Mouse (Mus musculus) limb, embryonic 11.5 days (tissue): Measurements from ENCODE around the gene Ttc7. TPM values are rescaled to one million over a fixed set of nuclear protein-coding genes. Genes with fewer than 3 reads are reported as not detected.

ENCODE experiments used
- ATAC-seq: fragments of 200-750 bp; cut with Nextera tagmentation; 2 replicates; pipeline ENCODE4 v1.8.0; 2017; ENCODE audit warnings: low read depth; ENCODE audit not compliant: insufficient number of reproducible peaks, low FRiP score, low TSS enrichment
- DNase-seq: peaks from one replicate; pipeline ENCODE4 v3.0.0-alpha.2; 2015; ENCODE audit warnings: low spot score
- H3K27ac ChIP-seq: fragments of 300-500 bp; sonication (generic); replicated peaks from 2 replicates; pipeline ENCODE4 v1.5.1; 2014; ENCODE audit warnings: low read depth, mild to moderate bottlenecking, low read length
- H3K27me3 ChIP-seq: fragments of 300-500 bp; sonication (generic); 2 replicates; pipeline ENCODE4 v1.6.1; 2014; ENCODE audit warnings: mild to moderate bottlenecking, low read length, mixed read lengths; ENCODE audit not compliant: control insufficient read depth, insufficient read depth
- H3K36me3 ChIP-seq: fragments of 300-500 bp; sonication (generic); 2 replicates; pipeline ENCODE4 v1.6.1; 2014; ENCODE audit warnings: mild to moderate bottlenecking, low read length, moderate library complexity, mixed read lengths; ENCODE audit not compliant: control insufficient read depth, insufficient read depth
- H3K4me1 ChIP-seq: fragments of 300-500 bp; sonication (generic); 2 replicates; pipeline ENCODE4 v1.6.1; 2014; ENCODE audit warnings: low read length, mixed read lengths; ENCODE audit not compliant: control insufficient read depth, insufficient read depth
- H3K4me2 ChIP-seq: fragments of 300-500 bp; sonication (generic); 2 replicates; pipeline ENCODE4 v1.6.1; 2014; ENCODE audit warnings: low read depth, mild to moderate bottlenecking, moderate library complexity; ENCODE audit not compliant: severe bottlenecking
- H3K4me3 ChIP-seq: fragments of 300-500 bp; sonication (generic); 2 replicates; pipeline ENCODE4 v1.5.1; 2014; ENCODE audit warnings: low read depth, low read length
- H3K9ac ChIP-seq: fragments of 300-500 bp; sonication (generic); 2 replicates; pipeline ENCODE4 v1.6.1; 2014; ENCODE audit warnings: mild to moderate bottlenecking, low read length
- H3K9me3 ChIP-seq: fragments of 300-500 bp; sonication (generic); 2 replicates; pipeline ENCODE4 v1.6.1; 2016; ENCODE audit warnings: low read length; ENCODE audit not compliant: control insufficient read depth
- WGBS: fragments of 180-500 bp; shearing (Covaris S2); extraction: QIAGEN DNeasy Blood & Tissue Kit; methylation state at CpG from one replicate; pipeline ENCODE4 v1.1.7; 2014; 5-methylcytosine and 5-hydroxymethylcytosine counted together
- polyA plus RNA-seq: library from polyadenylated mRNA; unstranded; fragments of >200 nt; fragmentation: Nextera tagmentation; extraction: Ambion mirVana; gene quantifications from 2 replicates; pipeline ENCODE4 v1.2.1, GENCODE M21; 2014

The Ttc7 gene
- polyA plus RNA-seq, 1 experiment from 2014 or later: 1.8 TPM

DNA sequence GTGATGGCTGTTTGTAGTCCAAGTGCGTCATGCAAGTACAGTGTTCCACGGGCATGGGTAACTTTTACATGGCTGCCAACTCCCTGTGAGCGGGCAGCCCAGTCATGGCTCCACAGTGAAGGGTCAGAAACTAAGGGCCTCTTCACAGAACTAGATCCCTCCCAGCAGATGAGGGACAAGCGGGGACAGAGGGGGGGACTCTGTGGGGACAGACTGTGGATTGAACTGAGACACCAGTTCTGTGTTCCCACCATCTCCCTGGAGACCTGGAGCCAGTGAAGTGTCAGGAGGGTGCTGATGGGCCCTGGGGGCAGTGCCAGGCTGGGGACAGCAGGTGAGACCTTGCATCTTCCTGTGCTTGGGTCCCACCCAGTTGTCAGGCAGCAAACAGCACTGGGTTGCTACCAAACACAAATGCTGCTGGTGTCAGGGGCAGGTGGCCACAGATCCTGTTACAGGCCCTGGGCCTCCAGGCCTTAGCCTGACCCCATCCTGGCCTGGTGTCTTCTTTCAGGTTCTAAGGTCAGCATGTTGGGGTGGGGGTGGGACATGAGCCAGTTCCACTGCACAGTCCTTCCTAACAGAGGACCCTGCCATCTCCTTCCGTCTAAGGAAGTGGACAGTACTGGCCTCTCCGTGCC is 94.3 kb downstream of the Ttc7 start:
- Histone ChIP-seq H3K9ac (no peak overlapping the region), H3K27me3 (no peaks in the 10 kb centered on the region), H3K9me3 (no peaks in the 10 kb centered on the region), H3K4me3 (no peak overlapping the region), H3K4me2 (no peak overlapping the region), H3K27ac (peak overlapping the region; percentile 75; the same call in 1 of the 2 replicates), H3K36me3 (no peaks in the 10 kb centered on the region), H3K4me1 (peaks cover 53% of the 10 kb centered on the region)
- DNase-seq (no peak), ATAC-seq (0 out of 2 replicates have a peak, but pooled peaks have one; percentile 7)
- 67% methylated on average over 6 of the region's 6 CpGs for WGBS

DNA sequence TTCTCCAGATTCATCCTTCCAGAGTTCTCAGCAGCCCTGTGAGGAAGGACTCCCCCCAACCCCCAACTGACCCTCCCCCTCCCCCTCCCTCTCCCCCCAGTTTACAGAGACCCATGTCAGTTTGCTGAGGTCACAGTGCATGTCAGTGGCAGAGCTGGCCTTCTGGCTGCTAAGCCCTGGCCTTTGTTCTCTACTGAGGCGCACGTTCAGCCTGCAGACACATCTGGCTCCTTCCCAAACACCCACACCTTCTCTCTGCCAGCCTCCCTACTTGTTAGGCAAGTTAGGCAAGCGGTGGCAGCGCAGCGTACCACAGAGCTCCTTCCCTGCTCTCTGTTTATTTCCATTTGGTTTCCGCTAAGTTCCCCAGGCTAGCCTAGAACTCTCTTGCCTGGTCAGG is 94.8 kb downstream of the Ttc7 start:
- DNase-seq (no peak), ATAC-seq (no peak)
- Histone ChIP-seq H3K27me3 (no peaks in the 10 kb centered on the region), H3K4me3 (no peak overlapping the region), H3K4me1 (peaks cover 53% of the 10 kb centered on the region), H3K9ac (no peak overlapping the region), H3K9me3 (no peaks in the 10 kb centered on the region), H3K36me3 (no peaks in the 10 kb centered on the region), H3K27ac (peak overlapping the region; percentile 30; the same call in 1 of the 2 replicates), H3K4me2 (no peak overlapping the region)
- 57% methylated on average over 6 of the region's 6 CpGs for WGBS

DNA sequence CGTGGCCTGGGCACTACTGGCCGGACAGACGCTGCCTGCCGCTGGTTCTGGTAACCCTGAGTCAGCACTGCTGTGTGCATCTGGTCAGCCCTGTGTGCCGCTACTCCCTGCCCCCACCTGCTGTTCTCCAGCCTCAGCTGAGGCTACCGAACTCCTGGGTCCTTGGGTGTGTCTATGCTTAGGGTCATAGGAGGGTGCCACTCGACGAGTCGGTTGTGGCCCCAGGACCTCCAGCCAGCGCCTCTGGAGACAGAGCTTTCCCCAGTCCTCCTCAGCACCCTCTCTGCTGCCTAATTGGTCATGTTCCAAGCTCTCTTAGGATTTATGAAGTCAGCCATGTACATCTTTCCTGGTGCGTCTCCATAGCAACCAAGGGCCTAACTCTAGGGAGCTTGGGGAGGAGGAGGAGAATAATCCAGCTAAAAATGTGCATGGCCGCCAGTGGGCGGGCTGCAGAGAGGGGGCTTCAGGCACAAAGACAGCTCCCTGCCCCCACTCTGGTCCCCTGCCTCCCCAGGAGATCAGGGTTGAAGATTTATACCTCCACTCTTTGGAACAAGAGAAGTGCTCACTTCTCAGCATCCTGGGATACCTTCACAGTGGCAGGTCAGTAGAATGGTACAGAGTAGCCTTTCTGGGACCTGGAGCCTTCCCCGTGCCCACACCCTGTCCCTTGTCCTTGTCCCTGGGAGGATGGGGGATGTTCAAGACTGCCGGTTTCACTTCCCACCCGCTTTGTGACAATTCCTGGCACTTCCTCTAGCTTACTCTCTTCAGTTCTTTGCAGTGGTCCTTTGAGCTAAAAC is 95.9 kb downstream of the Ttc7 start:
- H3K4me1 ChIP-seq: peaks cover 53% of the 10 kb centered on the region
- no peak overlapping the region for H3K4me2 ChIP-seq
- H3K27ac ChIP-seq: peak overlapping the region; percentile 74; the same call in 1 of the 2 replicates
- no peaks in the 10 kb centered on the region for H3K36me3 ChIP-seq
- H3K27me3 ChIP-seq: no peaks in the 10 kb centered on the region
- 55% methylated on average over 16 of the region's 16 CpGs for WGBS
- H3K4me3 ChIP-seq: no peak overlapping the region
- H3K9me3 ChIP-seq: no peaks in the 10 kb centered on the region
- DNase-seq: no peak
- no peak for ATAC-seq
- H3K9ac ChIP-seq: peak overlapping the region; percentile 30; the same call in 1 of the 2 replicates

DNA sequence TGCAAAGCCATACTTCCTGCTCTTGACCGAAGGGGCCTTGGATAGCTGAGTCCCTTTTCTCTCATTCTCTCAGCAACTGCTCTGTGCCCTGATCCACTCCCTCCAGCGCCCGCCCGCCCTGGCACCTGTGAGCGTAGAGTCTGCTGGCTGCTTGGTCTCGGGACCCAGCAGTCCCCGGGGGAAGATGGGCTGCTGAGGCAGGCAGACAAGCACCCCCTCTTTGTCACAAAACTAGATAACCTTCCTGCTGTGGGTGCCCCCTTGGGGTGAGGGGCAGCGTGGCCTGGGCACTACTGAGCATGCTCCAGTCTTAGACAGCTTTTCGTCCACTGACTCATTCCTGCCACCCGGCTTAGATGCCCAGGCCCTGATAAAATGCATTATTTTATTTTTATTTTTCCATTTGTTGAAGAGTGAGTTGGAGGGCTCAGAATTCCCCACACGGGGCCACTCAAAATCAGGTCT is 96.5 kb downstream of the Ttc7 start:
- peaks cover 53% of the 10 kb centered on the region for H3K4me1 ChIP-seq

DNA sequence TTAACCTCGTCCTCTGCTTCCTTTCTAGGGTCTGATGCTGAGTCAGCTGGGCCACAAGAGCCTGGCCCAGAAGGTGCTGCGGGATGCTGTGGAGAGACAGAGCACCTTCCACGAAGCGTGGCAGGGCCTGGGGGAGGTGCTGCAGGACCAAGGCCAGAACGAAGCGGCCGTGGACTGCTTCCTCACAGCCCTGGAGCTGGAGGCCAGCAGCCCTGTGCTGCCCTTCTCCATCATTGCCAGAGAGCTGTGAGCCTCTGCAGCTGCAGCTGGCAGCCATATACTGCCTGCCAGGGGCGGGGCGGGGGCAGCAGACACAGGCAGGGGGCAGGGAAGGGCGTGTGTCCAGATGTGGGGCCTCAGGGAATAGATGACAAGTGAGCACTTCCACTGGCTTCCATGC is 97.1 kb downstream of the Ttc7 start:
- 19% methylated on average over 10 of the region's 10 CpGs for WGBS
- Histone ChIP-seq H3K27me3 (no peaks in the 10 kb centered on the region), H3K9me3 (no peaks in the 10 kb centered on the region), H3K9ac (peak overlapping the region; percentile 50), H3K4me3 (no peak overlapping the region), H3K4me2 (0 out of 2 replicates have a peak overlapping the region, but pooled peaks have one; percentile 2), H3K36me3 (no peaks in the 10 kb centered on the region), H3K27ac (peak overlapping the region; percentile 74; the same call in 1 of the 2 replicates), H3K4me1 (peaks cover 53% of the 10 kb centered on the region)
- ATAC-seq (no peak), DNase-seq (peak; percentile 57)

More for the DNA sequence above, 96.5 kb downstream of the Ttc7 start:
- no peak for DNase-seq
- Histone ChIP-seq H3K27ac (peak overlapping the region; percentile 74; the same call in 1 of the 2 replicates), H3K4me3 (no peak overlapping the region), H3K27me3 (no peaks in the 10 kb centered on the region), H3K4me2 (no peak overlapping the region), H3K36me3 (no peaks in the 10 kb centered on the region), H3K9ac (no peak overlapping the region), H3K9me3 (no peaks in the 10 kb centered on the region)
- 84% methylated on average over 11 of the region's 11 CpGs for WGBS
- ATAC-seq: no peak

DNA sequence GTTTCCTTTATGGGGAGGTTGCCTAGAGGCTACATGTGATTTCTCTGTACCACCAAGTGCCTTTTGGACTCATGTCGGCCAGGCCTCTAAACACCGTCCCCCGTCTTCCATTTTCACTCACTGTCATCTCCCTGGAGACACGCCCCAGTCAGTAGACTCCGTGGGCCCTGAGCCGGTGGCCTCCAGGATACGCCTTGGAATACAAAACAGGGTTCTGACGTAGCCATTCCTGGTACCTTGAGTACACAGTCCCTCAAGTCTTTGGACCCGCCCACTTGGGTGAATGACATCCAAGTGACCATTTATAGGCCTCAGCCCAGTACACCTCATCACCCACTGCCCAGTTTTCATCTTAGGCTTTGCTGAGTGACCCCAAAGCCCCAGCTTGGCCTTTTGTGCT is 98.0 kb downstream of the Ttc7 start:
- no peak overlapping the region for H3K4me3 ChIP-seq
- ATAC-seq: no peak
- 88% methylated on average over 9 of the region's 9 CpGs for WGBS

DNA sequence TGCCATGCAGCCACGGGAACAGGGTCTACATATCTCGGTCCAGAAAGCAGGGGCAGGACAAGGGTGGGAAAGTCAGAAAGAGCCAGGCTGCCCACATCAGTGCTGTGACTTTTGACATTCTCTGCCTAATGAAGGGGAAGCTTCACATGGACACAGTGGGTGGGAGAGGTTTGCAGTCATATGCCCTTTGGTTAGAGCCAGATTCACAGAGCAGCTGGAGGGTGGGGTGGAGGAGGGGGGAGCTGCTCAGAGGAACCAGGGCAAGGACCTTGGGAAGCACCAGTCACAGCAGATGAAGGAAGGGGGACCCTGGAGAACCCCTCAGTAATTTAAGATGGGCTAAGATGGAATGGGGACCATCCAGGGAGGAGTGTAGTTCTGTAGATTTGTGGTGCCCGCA is 103.1 kb downstream of the Ttc7 start:
- 73% methylated on average over 3 of the region's 3 CpGs for WGBS
- H3K27me3 ChIP-seq: no peaks in the 10 kb centered on the region
- ATAC-seq: no peak
- H3K9me3 ChIP-seq: no peaks in the 10 kb centered on the region
- H3K4me1 ChIP-seq: no peaks in the 10 kb centered on the region
- no peaks in the 10 kb centered on the region for H3K36me3 ChIP-seq
- H3K4me2 ChIP-seq: no peak overlapping the region
- no peak overlapping the region for H3K9ac ChIP-seq
- H3K27ac ChIP-seq: no peak overlapping the region
- DNase-seq: no peak
- no peak overlapping the region for H3K4me3 ChIP-seq

More for the DNA sequence above, 98.0 kb downstream of the Ttc7 start:
- no peak for DNase-seq
- Histone ChIP-seq H3K9ac (no peak overlapping the region), H3K4me2 (no peak overlapping the region), H3K36me3 (no peaks in the 10 kb centered on the region), H3K4me1 (peaks cover 48% of the 10 kb centered on the region), H3K27me3 (no peaks in the 10 kb centered on the region), H3K9me3 (no peaks in the 10 kb centered on the region), H3K27ac (no peak overlapping the region)

DNA sequence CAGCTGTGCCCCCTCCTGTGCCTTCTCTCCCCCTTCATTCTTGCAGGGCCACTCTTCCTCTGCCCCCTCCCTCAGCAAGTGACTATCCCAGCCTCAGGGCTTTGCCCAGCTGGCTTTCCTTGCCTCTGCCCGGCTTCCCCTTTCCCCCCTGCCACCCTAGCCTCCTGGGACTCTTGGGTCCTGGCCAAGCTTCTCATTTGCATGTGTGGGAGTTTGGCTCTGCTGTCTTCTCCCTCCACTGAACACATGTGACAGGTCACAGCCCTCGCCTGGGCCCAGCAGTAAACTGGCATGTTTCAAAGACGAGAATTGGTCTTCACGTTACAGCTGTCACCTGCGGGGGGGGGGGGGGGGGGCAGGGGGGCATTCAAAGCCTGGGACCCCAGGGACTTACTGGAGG is 104.4 kb downstream of the Ttc7 start:
- no peak overlapping the region for H3K4me3 ChIP-seq
- H3K27me3 ChIP-seq: no peaks in the 10 kb centered on the region
- DNase-seq: no peak
- no peaks in the 10 kb centered on the region for H3K9me3 ChIP-seq
- H3K9ac ChIP-seq: no peak overlapping the region
- no peak overlapping the region for H3K27ac ChIP-seq
- WGBS: 43% methylated on average over 4 of the region's 5 CpGs
- H3K36me3 ChIP-seq: no peaks in the 10 kb centered on the region
- ATAC-seq: no peak
- H3K4me1 ChIP-seq: peaks cover 3% of the 10 kb centered on the region; the same call in 1 of the 2 replicates
- H3K4me2 ChIP-seq: no peak overlapping the region
